Mouse (Mus musculus): ENCODE results near the gene Tmem82.

The Tmem82 gene

DNA sequence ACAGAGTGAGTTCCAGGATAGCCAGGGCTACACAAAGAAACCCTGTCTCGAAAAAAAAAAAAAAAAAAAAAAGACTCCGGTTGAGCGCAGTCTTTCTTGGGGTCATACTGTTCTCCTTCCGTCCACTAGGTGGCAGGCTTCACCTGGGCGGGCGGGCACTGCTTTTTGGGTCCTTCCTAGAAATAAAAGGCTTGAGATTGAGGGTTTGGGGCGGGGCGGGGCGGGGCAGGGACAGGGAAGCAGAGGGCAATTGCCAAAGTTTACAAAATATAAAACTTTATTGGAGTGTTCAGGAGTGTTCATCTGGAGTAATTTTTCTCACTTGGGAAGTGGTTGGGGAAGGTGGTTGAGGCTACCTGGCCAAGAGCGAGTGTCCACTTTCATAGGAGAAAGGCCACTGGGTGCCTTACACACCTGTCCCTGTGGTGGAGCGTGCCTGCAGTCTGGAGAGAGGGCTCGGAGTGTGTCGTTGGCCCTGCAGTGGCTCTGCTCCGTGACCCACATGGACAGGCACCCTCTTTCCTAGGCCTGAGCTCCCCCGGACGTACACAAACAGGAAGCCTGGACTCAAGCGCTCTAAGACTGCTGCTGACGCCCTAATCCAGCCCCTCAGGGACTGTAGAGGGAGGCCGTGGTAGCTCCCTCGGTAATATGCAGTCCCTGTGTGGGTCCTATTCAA is at the start of gene Tmem82:
TSS of gene Tmem82 (minus strand) at position 69 of the 679 bp plus-strand sequence.
- DNase-seq, result peak; percentile 68

DNA sequence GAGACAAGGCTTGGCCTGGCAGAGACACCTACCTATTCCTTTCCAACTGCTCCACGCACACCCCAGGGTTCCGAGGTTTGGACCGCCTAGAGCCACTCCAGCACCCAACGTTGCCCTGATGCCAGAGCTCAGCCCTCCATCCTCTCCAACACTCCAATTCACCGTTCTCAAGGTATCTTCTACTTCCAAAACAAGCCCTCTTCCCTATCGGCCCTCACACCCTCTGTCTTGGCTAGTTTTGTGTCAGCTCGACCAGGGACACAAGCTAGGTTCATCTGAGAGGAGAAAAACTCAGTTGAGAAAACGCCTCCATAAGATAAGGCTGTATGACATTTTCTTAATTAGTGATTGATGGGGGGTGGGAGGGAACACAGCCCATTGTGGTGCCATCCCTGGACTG is 46.4 kb upstream of the Tmem82 start, which contains the start of gene Plekhm2:
TSS of gene Plekhm2 (minus strand) at position 101 of the 400 bp plus-strand sequence.
- no peak for DNase-seq

DNA sequence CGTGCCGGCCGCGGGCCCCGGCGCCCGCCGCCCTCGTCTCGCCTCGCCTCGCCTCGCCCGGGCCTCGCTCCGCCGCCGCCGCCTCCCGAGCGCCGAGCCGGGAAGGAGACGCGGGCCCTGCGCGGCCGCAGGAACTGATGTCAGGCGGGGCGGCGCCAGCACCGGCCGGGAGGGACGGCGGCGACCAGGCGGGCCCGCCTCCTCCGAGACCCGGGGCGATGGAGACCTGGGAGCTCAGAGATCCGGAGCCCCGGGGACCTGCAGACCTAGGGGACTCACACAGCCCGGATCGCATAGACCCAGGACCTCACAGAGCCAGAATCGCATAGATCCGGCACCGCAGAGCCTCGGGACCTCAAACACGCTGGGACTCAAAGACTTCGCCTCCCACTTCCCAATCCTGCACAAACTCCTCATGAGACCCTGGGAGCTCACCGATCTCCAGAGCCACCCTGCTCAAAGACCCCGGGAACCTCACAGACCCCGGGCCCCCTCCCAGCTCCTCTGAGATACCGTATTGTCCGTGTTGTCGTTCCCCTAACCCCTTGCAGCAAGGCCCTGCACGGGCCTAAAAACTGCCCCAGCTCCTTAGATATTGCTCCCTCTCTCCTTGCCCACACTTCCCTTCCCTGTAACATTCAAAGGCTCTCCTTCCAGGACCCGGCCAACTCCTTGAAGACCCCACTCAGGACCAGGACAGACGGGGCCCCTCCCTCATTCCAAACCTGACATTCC is 45.7 kb upstream of the Tmem82 start:
- peak; percentile 81 for DNase-seq

DNA sequence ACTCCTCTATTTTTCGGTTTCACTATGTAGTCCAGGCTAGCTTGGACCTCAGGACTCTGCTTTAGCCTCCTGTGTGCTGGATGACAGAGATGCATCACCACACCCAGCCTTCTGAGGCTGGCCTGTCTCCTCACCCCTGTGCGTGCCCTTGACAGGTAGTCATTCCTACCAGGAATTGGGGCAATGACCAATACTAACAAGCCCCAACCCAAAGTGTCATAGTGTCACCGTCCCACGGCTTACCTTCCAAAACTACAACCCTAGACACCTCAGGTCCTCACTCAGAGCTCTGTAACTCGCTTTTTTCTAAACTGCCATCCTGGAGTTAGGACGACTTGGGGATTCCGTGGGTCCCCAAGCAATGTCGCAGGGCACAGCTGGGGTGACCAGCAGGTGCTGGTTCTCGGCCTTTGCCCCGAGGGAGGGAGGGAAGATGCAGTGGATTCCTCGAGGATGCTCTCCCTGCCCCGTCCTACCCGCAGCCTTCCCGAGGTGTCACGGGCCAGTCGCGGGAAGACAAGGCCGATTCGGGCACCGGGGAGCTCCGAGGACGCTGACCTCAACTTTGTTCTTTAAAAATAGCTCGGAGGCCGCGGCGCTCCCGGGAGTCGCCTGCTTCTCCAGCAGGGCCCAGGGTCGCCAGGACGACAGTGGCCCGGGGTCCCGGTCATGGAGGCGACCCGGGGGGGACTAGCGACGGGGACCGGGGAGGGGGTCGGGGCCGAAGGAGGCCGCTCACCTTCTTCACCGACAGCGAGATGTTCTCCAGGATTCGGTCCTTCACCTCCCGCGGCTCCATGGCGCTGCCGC is 44.9 kb upstream of the Tmem82 start:
- DNase-seq, result peak; percentile 35

DNA sequence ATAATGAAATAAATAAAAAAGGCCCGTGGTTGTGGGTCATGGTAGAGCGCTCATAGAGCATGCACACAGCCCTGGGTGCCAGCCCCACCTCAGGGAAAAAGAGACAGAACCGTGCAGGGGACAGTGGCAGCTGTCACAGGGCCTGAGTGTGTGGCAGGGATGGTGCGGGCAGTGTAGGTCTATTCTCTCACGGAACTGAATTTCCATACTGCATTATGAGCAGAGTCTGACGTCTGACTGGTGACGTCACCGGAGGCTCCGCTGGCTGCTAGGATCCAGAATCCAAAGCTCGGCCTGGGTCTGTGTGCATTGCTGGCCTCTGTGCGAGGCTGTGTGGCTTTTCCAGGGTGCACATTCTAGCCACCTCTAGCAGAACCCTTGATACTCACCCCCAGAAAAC is 42.5 kb upstream of the Tmem82 start:
- no peak for DNase-seq

DNA sequence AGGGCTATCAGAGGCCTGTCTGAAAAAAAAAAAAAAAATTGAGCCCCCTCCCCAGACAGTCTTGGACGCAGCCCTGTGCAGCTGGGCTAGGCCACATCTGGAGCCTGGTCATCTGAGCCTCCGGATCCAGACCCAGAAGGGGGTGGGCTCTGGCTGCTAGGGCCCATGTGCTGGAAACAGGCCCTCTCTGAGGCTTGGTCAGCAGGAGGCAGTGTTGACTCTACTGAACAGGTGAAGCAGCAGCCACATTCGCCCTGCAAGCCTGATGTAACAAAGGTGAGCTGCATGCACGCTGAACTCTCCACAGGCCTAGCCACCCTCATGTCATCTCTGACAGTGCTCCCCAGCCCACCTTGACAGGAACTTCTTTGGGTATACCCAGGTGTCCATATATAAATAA is 41.3 kb upstream of the Tmem82 start:
- DNase-seq, result peak; percentile 28

DNA sequence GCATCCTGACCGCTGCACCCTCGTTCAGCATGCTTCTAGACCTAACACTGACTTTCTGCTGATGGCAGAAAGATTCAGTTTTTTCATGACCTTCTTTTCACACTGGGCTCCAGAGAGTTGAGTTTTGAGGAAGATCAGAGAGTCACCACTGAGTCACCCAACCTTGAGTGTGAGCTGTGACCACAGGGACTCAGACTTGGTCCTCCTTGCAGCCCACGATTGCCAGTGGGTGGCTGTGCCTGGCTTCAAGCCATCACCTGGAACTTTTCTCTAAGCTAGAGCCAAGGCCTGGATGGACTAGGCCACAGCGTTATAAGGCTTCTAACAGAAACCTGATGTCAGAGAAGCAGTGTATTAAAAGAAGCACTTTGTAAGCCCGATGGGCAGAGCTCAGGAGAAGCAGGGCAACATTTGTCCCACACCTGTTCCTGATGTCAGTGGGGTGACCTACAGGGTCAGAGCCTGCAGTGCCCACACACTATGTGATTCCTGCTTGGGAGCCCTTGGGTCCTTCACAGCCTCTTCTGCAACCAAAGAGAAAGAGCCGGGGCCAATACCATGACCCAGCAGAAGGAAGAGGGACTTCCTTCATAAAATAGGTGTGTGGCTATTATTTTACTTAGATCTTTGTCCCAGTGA is 40.5 kb upstream of the Tmem82 start:
- no peak for DNase-seq

DNA sequence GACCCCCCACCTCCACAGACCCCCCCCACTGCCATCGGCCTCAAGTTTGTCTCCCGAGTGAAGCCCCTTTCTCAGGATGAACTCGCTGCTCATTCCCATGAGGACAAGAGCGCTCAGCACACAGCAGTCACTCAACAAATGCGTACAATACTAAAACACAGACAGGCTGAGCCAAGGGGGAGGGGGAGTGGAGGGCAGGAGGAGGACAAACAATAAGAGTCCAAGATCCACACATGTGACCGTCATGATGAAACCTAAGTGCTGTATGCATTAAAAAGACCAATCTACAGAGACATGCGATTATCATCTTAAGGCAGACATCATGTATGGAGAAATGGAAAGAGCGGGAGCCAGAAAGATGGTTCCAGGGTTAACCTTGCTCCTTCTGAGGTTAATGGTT is 38.5 kb upstream of the Tmem82 start:
- no peak for DNase-seq

DNA sequence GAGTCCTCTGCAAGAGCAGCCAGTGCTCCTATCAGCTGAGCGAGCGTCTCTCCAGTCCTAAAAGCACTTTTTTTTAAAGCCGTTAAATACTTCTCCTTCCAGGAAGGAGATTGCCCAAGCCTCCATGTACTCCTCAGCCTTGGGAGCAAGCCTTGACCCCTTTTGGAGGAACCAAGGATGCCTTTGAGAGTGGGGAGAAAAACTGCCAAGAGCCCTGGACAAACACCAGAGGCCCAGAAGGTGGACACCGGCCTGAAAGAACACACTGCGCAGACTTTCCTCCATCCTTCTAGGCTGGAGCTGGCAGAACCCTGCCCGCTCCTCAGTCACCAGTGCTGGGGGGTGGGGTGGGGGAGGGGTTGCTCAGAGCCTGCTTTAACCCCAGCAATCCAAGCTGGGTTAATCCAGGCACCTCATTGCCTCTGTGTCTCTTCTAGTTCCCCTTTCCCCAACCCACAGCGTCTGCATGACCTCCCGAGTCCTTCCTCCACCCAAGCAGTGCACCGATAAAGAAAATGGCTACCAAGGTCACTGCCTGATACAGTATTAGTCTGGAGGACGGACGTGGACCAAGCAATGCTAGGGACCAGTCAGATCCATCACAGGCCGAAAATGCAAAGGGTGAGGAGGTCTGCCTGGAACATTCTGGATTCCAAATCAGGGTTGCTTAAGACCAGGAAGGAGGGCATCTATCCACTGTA is 37.6 kb upstream of the Tmem82 start:
- DNase-seq, result no peak

DNA sequence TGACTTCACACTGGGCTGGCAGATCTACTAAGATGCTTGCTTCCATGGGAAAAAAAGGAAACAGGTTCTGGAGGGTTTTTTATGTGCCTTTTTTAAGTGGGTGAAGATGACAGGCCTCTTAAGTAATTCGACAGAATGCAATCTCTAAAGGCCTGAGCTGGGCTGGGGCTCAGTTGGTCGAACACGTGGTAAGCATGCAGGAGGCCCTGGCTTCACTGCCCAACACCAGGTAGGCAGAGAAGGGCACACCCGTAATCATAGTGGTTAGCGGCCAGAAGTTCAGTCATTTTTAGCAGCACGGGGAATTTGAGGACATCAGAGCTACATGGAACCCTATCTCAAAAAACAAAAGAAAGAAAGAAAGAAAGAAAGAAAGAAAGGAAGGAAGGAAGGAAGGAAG is 36.1 kb upstream of the Tmem82 start:
- no peak for DNase-seq

DNA sequence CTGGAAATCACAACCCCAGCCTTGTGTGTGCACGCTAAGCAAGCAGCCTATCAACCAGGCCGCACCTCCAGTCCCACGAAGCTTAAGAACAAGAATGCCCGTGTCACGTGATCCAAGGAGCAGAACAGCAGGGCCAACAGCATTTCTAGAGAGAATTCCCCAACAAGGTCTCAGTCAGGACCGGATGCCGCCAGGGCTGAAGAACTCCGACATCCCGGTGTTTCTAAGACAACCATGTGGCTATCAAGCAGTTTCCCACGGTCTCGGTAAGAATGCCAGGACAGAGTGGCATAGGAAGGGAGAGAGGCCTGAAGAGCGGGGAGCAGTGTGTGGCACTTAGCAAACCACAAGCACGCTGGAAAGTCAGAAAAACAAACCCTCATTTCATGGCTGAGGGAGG is 35.4 kb upstream of the Tmem82 start:
- DNase-seq, result no peak

DNA sequence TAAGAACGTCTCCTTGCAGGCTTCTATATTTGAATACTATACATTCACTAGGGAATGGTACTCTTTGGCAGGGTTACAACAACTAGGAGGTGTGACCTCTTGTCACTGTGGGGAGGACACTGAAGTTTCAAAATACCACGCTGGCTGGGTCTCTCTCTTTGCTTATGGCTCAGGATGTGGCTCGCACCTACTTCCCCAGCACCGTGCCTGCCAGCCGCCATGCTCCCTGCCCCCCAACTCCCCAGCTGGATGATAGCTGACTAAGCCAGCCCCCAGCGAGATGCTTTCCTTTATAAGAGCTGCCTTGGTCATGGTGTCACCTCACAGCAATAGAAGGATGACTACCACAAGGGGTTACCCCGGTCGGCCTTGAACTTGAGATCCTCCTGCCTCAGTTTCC is 34.6 kb upstream of the Tmem82 start:
- no peak for DNase-seq

DNA sequence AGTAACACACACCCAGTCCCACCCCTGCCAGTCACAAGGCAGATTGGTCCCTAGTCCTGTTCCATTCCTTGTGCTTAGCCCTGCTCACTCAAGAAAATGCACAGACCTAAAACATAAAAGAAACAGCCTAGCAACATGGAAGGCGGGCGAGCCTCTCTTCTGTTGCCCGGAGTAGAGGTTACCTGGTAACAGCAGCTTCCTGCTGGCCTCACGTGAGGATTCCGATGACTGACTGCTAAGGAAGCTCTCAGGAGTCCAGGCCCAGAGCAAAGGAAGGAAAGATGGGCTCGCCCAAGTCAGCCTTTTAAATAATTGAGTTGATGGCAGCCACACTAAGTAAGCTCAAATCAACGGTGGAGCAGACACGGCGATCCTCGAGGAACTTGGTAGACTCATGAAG is 33.5 kb upstream of the Tmem82 start:
- DNase-seq, result no peak

DNA sequence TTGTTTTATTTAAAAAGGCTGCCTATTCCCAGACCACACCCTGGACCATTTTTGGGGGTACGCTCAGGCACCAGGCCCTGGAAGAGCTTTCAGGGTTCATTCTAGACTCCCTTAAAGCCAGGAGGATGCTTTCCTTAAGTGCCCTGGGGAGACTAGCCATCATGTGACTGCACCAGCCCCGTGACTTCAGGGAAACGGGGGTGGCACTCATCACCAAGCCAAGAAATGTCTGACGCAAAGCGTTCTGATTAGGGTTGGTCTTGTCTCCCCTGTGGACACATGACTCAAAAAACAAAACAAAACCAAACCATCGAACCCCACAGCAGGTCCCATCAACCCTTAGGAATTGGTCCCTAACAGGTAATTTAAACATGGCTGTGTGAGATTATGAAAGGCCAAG is 32.9 kb upstream of the Tmem82 start:
- no peak for DNase-seq

DNA sequence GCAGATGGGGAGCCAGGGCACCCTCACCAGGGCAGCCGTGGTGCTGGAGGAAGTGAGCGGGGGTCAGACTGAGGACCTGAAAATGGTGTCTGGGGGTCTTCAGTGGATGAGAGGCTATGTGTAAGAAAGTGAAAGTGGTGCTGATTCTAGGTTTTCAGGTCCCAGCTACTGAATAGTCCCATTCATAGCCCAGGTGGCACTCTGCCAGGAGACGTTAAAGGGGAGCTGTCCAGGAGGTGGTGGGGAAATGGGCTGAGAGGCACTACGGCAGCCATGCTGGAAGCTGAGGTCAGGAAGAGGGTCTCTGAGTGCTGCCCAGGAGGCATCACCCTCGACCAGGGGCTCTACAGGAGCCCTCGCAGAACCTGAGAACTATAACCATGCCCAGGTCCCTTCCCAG is 30.8 kb upstream of the Tmem82 start:
- DNase-seq, result no peak

DNA sequence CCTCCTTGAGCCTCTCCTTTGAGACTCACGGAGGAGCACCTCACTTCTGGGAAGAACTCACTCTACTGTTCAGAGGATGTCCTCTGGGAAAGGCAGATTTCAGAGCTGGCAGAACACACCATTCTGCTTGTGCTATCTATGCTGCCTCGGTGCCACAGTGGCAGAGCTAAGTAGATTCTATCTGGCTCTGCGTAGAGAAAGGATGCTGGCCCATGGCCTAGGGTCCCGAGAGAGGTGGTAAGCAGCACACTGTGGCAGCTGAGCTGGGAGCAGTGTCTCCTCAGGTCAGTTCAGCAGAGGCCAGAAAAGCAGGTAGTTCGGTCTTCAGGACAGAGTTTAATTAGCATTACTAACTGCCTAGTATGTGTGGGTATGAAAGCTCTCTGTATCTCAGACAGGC is 29.8 kb upstream of the Tmem82 start:
- DNase-seq, result no peak

DNA sequence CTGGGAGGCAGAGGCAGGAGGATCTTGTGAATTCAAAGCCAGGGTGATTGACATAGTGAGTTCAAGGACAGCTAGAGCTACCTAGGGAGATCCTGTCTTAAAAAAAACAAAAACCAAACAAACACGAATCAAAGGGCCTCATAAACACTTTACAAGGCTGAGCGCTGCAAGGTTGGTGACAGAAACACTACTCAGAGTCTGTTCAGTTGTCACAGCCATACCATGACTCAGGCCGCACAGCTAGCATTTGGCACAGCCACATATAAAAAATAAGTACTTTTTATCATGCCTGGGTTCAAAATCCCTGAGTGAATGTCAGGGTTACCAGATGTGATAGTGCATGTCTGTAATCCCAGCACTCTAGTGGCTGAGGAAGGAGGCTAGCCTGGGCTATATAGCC is 28.8 kb upstream of the Tmem82 start:
- DNase-seq, result no peak

DNA sequence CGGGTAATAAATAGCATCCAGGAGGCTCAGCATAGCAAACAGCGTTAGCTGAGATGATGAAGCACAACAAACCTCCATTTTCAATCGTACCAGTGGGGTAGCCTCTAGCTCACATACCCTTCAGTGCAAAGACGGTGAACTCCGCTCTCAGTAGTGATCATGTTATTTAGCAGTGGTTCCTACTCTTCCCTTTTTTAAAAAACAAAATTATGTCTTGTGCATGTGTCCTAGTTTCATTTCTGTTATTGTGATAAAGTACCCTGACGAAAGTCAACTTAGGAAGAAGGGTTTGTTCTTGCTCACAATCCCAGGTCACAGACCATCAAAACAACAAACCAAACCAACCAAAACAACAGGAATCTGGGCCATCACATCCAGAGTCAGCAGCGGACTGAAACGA is 27.6 kb upstream of the Tmem82 start:
- no peak for DNase-seq

DNA sequence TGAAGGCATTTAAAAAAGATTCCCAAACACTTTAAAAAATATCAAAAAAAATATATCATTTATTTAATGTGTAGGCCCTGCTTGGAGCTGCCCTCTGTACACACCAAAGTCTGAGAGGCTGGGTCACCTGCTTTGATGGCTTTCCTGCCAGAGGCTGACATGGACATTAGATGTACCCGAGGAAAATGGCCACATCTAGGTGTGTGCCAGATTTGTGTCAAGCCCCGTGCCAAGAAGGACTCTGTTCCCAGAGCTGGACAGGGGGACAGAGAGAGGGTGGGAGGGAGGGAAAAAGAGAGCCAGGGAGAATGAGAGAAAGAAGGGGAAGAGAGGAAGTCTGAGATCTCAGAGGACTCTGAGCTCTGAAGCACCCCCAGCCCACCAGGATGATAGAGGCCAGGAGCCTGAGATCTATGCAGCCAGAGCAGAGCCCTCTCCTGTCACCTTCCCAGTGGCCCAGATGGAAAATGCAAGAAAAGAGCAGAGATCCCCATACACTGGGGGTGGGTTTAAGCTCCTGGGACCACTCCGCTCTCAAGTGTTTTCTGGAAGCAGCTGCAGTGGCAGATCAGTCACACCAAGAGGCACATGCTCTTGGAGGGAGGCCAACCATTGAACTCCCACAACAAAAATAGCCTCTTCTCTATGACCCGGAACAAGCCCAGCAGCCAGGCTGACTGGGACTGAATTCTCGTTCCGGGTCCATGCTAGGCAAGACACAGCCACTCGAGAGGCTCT is 24.9 kb upstream of the Tmem82 start:
- DNase-seq, result no peak

DNA sequence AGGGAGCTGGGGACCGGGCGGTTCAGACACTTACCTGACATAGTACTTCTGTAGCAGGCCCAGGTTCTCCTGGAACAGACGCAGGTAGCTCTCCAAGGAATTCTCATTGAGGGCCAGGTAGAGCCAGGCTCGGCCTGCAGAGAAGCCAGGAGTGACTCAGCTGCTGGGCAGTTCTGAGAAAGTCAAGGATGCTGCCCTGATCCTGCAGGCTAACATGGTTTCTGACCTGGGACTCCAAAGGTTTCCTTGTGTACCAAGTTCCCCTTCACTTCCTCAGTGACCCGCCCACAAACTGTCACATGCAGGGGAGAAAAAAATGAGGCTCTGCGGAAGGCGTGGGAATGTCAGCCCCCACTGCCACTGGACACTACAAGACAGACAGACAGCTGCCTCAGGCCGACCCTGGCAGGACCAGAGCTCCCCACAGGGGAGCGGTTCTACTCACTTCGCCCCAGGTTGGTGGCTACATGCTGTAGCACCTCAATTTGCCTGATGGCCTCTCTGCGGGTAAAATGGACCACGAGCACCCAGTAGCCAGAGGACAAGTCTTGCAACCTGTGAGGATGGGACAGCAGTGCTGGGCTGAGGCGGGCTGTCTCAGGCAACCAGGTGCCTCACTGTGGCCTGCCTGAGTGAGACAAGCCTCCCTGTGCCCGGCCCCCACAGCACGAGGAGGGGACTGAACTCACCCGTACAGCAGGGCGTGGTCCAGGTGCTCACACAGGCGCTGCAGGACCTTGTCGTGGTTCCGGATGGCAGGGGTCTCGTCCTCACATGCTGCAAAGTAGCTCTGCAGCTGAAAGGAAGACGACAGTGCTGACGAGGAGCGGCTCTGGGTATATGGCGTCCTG is 23.8 kb upstream of the Tmem82 start:
- DNase-seq, result no peak

DNA sequence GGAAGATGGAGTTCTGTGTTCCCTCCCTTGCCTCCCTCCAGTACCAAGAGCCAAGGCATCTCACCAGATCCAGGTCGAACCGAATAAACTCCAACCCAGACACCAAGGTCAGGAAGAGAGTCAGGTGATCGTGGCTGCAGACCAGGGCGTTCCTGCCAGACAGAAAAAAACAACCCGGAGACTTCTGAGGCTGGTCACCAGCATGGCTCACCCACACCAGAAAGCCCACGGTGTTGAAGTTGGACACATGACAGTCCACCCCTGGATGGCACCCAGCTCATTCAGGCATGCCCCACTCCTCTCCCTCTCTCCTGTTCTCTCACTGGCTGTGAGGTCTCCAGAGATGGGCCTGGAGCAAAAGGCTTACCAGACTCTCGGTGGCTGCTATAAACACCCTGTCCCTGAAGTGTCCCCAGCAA is 22.9 kb upstream of the Tmem82 start:
- no peak for DNase-seq

Data from thymus, postnatal 14 days (tissue).